Mouse (Mus musculus) splenic B cell, adult 2 months (primary cell): ENCODE measurements around the gene B4galnt4.
A peak's percentile ranks its signal among the peaks of the same experiment; 100 is the strongest.
"Not testable (repeated sequence)": the region's sequence is repeated elsewhere in the genome, so short reads cannot be mapped to it uniquely, and the experiment has no call there.

Experiments
- DNase-seq: peaks from one replicate; pipeline ENCODE4 v3.0.0-alpha.2; 2011; ENCODE audit warnings: low read depth, low spot score
- H3K27me3 ChIP-seq: 2 replicates; pipeline ENCODE4 v1.6.1; 2012; ENCODE audit warnings: mild to moderate bottlenecking, low read length, moderate library complexity, mixed read lengths; ENCODE audit not compliant: control insufficient read depth, poor library complexity, insufficient read depth, severe bottlenecking
- H3K36me3 ChIP-seq: 2 replicates; pipeline ENCODE4 v1.6.1; 2012; ENCODE audit warnings: mild to moderate bottlenecking, low read length, moderate library complexity, mixed read lengths; ENCODE audit not compliant: control insufficient read depth, poor library complexity, insufficient read depth, severe bottlenecking

B4galnt4 gene

DNA sequence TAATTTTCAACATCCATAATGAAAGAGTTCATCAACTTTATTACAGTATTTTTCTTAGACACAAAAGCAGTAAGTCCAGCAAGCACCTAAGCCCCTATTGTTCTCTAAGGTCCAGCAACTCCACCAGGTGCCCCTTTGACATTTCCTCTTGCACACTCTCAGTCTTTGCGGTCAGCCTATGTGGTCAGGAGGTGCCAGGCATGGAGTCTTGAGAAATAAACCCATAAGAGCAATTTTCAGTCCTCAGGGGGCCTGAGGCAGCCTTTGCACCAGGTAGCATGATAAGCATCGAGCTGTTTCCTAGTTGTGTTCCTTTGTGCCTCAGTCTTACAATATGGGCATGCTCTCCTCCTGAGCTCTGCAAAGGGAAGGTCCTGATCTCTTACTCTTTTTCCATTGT, 24.3 kb upstream of the B4galnt4 start:
- DNase-seq, H3K27me3 ChIP-seq, H3K36me3 ChIP-seq: not testable (repeated sequence)

DNA sequence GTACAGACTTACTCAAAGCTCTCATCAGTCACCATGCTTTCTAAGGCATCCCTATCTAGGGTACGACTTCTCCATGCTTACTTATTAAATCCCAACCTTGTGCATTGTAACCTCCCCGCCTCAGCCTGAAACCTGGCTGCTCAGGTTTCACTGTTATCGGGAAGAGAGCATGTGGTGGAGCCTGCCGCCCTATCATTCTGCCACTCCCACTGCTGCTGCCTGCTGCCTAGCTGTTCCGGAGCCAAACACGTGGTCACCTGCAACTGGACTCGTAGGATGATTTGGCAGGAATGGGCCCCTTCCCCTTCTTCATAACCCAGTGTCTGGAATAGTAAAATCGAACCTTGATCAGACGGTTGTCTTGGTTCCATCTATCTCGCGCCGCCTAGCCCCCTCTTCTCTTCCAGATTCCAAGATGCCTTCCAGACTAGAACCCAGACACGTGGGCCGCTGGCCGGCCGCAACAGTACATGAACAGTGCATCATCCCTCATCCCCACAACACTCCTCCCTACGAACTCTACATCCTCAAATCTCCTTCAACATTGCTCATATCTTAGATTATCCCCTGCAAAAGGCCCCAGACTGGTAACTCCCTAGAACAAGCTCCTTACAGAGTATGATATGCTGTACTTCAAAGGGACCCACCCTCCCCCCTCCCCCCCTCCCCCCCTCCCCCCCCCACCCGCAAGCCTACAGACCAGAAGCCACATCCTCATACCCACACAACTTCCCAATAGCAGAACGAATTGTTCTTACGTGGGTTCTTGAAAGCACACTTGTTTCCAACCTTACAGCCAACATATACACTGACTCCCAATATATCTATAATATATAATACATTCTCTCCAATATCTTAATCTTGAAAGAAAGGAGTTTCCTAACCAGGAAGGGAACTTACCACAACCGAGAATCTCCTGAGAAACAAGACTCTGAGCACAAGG, 22.5 kb upstream of the B4galnt4 start:
- DNase-seq: no peak
- no peaks in the 10 kb centered on the region for H3K27me3 ChIP-seq
- H3K36me3 ChIP-seq: no peaks in the 10 kb centered on the region

DNA sequence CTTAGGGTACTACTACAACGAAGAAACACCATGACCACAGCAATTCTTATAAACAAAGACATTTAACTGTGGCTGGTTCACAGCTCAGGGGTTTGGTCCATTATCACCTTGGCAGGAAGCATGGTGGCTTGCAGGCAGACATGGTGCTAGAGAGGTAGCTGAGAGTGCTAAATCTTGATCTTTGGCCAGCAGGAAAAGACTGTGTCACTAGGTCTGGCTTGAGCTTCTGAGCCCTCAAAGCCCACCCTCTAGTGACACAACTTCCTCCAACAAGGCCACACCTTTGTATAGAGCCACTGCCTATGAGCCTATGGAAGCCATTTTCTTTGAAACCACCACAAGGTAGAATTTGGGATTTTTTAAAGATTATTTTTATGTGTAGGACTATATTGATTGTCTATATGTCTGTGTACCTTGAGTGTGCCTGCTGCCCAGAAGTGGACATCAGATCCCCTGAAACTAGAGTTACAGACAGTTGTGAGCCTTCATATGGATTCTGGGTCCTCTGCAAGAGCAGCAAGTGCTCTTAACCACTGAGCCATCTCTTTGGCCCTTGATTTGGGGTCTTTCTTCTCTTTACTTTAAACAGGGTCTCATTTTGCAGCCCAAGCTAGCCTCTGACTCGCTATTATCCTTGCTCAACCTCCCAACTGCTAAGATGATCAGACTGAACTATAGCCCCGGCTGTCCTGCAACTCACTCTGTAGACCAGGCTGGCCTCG, 21.4 kb upstream of the B4galnt4 start:
- Histone ChIP-seq H3K27me3 (no peaks in the 10 kb centered on the region), H3K36me3 (no peaks in the 10 kb centered on the region)
- DNase-seq: no peak

DNA sequence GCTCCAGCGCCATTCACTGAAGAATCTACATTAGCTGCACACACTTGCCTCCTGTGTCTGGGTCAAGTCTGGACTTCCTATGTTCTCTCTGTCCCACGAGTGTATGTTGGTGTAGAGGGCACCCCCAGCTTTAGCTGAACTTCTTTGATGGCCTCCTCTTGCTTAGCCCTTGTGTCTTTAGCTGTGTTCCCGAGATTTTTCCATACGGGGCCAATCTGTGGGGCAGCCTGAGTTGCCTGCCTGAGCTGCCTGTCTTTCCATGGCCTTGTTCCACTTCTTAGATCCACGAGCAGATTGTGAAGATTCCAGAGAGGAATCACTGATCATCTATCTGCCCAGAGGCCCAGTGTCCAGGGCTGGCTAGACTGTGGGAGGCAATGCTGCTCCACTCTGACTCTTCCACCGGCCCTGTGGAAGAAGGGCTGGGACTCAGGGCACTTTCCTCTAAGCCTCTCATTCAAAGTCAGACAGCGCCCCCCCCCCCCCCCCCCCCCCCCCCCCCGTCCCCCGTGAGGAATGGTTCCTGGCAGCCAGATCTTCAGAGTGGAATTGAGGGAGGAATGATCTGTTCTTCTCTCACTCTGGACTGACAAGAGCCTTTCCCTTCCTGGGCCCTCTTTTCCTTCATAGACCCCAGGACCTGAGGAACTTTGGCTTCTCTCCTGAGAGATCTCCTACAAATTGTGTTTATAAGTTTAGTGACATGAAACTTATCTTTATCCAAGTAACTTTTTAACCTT, 19.9 kb upstream of the B4galnt4 start:
- no peaks in the 10 kb centered on the region for H3K27me3 ChIP-seq
- DNase-seq: no peak
- no peaks in the 10 kb centered on the region for H3K36me3 ChIP-seq

DNA sequence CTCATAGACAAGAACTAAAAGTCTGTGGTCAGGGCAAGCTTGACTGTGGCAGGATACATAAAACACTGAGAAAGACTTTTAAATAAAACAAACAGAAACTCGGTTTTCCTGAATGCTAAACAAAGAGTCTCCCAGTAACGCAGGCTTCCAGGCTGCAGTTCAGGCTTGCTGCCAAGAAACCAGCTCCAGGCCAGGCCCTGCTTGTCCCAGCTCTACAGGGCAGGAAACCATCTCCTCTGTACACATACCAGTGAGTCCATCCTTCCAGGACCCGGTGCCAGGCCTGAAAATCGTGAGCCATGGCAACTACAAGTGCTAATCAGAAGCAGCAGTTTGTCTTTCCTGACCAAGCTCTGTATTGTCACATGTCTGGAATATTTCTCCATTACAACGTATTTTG, 19.2 kb upstream of the B4galnt4 start:
- DNase-seq: no peak
- H3K27me3 ChIP-seq: no peaks in the 10 kb centered on the region
- no peaks in the 10 kb centered on the region for H3K36me3 ChIP-seq

DNA sequence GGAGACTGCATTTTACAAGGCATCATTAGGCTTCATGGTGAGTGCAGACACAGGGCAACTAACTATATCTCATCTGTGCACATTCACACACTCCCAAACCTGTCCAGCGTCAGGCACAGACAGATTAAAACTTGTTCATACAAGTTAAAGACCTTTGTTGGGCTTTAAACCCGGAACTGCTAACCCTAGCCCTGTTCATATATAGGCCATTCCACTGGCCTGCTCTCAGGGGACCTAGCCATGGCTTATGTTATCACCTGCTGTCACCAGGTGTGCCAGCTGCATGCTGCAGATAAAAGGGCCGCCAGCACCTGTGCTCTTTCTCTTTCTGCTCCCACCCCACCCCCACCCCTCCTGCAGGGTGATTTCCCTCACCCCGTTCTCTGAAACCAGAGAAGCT, 18.4 kb upstream of the B4galnt4 start:
- Histone ChIP-seq H3K27me3 (no peaks in the 10 kb centered on the region), H3K36me3 (no peaks in the 10 kb centered on the region)
- DNase-seq: no peak

DNA sequence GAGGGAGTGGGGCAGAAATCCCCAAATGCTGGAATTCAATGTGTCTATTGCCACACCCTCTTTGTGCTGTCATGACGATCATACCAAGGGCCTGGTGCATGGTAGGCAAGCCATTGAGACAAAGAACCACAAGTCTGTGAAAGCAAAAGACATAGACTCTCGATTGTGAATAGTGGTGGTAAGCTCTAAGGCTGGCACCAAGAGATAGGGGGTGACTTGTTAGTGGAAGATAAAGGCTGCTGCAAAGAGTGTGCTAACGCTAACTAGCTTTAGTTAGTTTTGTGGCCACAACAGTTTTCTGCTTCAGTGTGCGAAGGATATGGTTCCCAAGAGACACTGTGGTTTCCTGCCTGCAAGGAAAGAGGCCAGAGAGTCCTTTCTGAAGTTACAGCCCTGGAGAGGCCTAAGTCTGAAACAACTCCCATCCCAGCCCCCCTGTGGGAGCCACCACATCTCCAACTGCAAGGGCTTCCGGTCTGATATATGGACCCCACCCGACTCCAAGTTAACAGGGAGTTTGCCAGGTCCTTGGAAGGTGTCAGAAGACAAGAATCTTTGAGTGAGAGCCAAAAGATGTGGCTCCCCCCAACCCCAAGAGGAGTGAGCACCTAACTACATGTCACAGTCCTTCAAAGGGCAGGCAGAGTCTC, 13.8 kb upstream of the B4galnt4 start:
- Histone ChIP-seq H3K27me3 (no peaks in the 10 kb centered on the region), H3K36me3 (no peaks in the 10 kb centered on the region)
- peak; percentile 40 for DNase-seq

DNA sequence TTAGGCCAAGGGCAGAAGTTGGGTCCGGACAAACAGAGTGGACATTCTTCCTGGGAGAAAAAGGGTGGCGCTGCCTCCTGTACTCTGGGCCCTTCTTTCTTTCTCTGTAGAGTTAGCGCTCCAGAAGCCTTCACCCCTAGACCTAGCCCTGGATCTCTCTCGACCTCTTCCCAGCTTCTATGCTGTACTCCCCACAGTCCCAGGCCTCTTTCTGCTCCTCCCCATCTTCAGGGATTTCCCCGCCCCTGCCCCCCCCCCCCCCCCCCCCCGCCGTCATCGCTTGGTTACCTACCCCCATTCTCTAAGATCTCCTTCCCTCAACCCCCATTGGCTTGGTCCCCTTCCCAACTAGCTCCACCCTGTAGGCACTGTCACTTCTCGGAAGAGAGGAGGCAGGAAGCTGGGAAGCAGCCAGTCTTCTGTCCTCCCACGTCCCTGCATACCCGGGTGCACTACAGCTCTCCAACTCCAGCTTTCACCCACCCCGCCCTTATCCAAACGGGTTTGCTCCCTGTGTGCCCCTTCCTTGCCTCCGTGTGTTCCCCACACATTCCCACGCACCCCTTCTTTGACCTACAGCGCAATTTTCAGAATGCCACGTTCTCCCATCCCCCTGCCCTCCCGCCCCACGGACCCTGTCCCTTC, 13.2 kb upstream of the B4galnt4 start:
- H3K27me3 ChIP-seq: no peaks in the 10 kb centered on the region
- no peaks in the 10 kb centered on the region for H3K36me3 ChIP-seq
- no peak for DNase-seq

DNA sequence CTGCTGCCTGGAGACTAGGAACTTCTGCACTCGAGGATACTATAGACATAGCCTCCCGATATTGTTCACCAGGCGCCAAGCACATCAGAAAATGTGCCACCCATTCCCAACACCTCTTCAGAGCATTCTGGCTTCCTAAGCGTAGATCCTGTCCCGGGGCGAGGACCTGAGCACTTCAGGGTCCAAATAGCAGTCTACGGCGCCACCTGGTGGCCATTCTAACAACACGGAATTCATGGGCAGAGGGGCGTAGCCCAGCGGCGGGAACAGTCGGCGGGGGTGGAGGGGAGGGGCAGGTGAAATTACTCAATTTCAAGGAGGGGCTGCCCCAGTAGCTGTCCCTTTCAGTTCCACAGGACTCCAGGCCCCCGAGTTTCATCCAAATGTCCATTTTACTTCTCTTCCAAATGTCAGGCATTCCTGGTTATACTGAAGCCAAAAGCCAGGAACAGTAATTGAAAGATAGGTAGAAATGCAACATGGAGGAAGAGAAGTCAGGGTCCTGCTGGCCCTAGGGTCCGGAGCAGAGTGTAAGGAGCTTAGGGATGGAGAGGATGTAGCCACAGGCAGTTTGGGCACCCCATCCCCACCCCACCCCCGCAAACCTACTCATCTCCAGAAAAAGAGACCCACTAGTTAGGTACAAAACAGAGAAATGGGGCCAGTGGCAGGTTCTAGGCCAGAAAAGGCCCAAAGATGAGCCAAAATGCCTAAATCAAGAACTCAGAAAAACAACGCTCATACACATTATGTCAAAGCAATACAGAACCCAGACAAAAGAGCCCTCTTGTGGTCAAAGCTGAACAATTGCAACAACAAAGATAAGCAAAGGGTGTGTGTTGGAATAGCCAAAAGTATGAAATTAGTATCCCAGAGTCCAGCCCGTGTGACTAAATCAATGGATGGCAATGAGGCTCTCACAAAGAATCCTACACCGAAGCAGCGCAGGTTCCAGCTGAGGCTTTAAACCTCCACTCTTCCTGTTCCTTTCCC, 12.4 kb upstream of the B4galnt4 start:
- no peaks in the 10 kb centered on the region for H3K36me3 ChIP-seq
- H3K27me3 ChIP-seq: no peaks in the 10 kb centered on the region
- peak; percentile 93 for DNase-seq

DNA sequence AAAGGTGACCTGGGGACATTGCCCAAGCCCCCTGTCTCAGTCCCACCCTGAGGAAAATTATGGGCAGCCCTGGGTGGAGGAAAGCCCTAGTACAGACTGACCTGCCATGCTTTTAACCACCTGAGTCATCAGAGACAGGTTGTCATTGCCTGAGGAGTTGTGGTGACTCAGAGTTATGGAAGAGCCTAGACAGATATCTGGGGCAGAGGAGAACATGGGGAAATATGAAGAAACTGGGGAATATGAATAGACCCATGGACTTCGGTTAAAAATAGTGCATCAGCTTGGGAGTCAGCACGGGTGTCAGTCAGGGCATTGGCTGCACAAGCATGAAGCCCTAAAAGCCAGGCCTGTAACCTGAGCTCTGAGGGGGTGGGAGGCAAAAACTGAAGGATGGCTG, 11.6 kb upstream of the B4galnt4 start:
- Histone ChIP-seq H3K36me3 (no peaks in the 10 kb centered on the region), H3K27me3 (no peaks in the 10 kb centered on the region)
- no peak for DNase-seq

DNA sequence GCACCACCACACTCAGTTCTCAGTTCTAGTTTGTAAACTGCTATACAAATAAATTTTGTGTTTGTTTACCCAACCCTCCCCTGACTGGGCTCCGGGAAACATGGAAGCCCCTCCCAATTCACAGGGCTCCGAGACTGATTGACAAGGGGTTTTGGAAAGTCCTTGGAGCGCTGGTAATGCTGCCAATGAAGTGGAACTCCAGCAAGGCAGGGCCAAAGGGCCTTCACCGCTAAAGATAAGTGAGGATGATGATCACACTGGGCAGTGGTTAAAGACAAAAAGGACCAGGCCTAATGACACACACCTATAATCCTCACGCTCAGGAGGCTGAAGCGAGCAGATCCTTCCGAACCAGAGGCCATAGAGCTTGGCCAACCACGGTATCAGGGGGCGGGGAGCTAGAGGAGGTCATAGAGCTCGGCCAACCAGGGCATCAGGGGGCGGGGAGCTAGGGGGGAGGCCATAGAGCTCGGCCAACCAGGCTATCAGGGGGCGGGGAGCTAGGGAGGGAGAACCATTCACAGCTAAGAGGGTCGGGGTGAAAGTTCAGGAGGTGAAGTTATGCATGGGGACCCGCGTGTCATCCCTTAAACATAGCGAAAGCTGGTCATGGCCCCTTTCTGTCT, 9.7 kb upstream of the B4galnt4 start:
- DNase-seq: no peak
- Histone ChIP-seq H3K36me3 (no peaks in the 10 kb centered on the region), H3K27me3 (no peaks in the 10 kb centered on the region)

DNA sequence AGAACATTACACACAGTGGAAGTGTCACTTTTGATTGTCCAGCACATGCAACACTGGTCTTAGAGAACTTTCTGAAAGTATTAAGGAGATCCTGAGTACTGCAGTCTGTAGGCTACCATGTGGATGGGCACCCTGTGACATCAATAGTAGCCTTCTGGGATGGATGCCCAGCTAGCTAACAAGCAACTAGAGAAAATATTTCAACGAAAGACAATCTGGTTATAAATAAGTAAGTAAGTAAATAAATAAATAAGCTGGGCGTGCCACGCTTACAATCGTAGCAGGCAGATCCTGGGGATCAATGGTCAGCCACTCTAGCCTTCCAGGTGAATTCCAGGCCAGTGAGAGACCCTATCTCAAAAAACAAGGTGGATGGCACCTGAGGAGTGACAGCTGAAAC, 8.9 kb upstream of the B4galnt4 start:
- no peaks in the 10 kb centered on the region for H3K36me3 ChIP-seq
- H3K27me3 ChIP-seq: no peaks in the 10 kb centered on the region
- no peak for DNase-seq

DNA sequence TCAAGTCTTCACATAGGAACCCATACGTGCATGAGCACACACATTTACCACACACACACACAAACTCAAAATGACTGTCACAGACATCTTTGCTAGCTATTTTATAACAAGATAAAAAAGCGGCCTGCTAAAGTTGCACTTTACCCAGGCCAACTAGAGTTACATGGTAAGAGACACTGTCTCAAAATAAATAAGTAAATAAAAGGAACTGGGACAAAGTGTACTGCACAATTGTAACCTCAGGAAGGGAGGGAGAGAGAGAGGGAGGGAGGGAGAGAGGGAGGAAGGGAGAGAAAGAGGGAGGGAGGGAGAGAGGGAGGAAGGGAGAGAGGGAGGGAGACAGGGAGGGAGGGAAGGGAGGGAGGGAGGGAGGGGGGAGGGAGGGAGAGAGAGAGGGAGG, 8.5 kb upstream of the B4galnt4 start:
- no peaks in the 10 kb centered on the region for H3K27me3 ChIP-seq
- DNase-seq: no peak
- H3K36me3 ChIP-seq: no peaks in the 10 kb centered on the region
